ENCODE assay signal across 9 mouse cellular contexts in genomic region chr2:66123756-66124589, GRCm38 (mm10). TPM values are rescaled to one million over a fixed set of nuclear protein-coding genes. Genes with fewer than 3 reads are reported as not detected.
DNase-seq lines count a peak whose midpoint lies in the region; ATAC-seq and TF ChIP-seq lines count a peak whose summit lies in the region.
"Had no signal": no experiment of that assay in that cellular context is flagged by ENCODE, and none has a peak within 500 bp of the region (broad histone marks: within the 10 kb centered on the region; RNA-seq: fewer than 3 reads in every experiment).

No protein-coding gene starts in this region.

- peak overlapping the region; percentile 76 for H3K4me3 ChIP-seq in kidney, postnatal 0 days (replicated peaks; ENCODE audit: low read depth, low read length)
- peak overlapping the region; percentile 90 for H3K4me3 ChIP-seq in megakaryocyte, embryonic 14.5 days (replicated peaks)

- 0 out of 2 replicates have a peak, but pooled peaks cover 4% of the 10 kb centered on the region for H3K4me1 ChIP-seq in kidney, postnatal 0 days (replicated peaks; ENCODE audit: insufficient read depth, low read length)
- H3K4me1 ChIP-seq in megakaryocyte, embryonic 14.5 days, result peaks cover 18% of the 10 kb centered on the region

- no peak for TF ChIP-seq CTCF in kidney, postnatal 0 days (IDR thresholded peaks at IDR 0.05; ENCODE audit: low read depth)

- H3K4me2 ChIP-seq in kidney, postnatal 0 days (ENCODE audit: low read length), result peak overlapping the region; percentile 98

- H3K27ac ChIP-seq in kidney, postnatal 0 days, result peak overlapping the region; percentile 44

- H3K9ac ChIP-seq in kidney, postnatal 0 days (ENCODE audit: low read depth, low read length), result peak overlapping the region; percentile 74

- H3K9me3 ChIP-seq in kidney, postnatal 0 days (replicated peaks; ENCODE audit: low read length), result no peaks in the 10 kb centered on the region
- peaks cover 3% of the 10 kb centered on the region; the same call in 1 of the 2 replicates for H3K9me3 ChIP-seq in megakaryocyte, embryonic 14.5 days

- peak; percentile 3 for DNase-seq in cerebellum, adult 8-10 months
- DNase-seq in cerebellum, adult 18-20 months, result no peak
- DNase-seq in 3134 (ENCODE audit: extremely low read depth, insufficient read length, low spot score), result peak; percentile 13
- peak; percentile 17 to 45 for DNase-seq in cerebellum, postnatal 14 days
- DNase-seq in kidney, postnatal 0 days (ENCODE audit: low spot score), result no peak
- DNase-seq in right cerebral cortex, postnatal 4 days, result peak; percentile 23

- peak; percentile 48 for ATAC-seq in granulocyte monocyte progenitor cell, adult 5-6 weeks (replicated peaks; ENCODE audit: poor library complexity, severe bottlenecking)
- peak; percentile 65 for ATAC-seq in kidney, postnatal 0 days (replicated peaks; ENCODE audit: low FRiP score, low read depth)

- H3K36me3 ChIP-seq in kidney, postnatal 0 days (ENCODE audit: insufficient read depth, low read length), result no peaks in the 10 kb centered on the region
- H3K36me3 ChIP-seq in megakaryocyte, embryonic 14.5 days (replicated peaks; ENCODE audit: low read length), result no peaks in the 10 kb centered on the region

- H3K27me3 ChIP-seq in kidney, postnatal 0 days (ENCODE audit: insufficient read depth, low read length), result peaks cover 11% of the 10 kb centered on the region; the same call in 1 of the 2 replicates
- peaks cover 36% of the 10 kb centered on the region for H3K27me3 ChIP-seq in megakaryocyte, embryonic 14.5 days (replicated peaks)
- H3K27me3 ChIP-seq: CH12.LX had no signal

- under 1% methylated on average over 56 of the region's 57 CpGs for WGBS in kidney, postnatal 0 days

RNA-seq across cellular contexts. Expression of gene Galnt3, which starts 0.8 kb away (rescaled TPM):
- 12.9 and 13.0 TPM in 2 replicates for total RNA-seq in granulocyte monocyte progenitor cell, adult 5-6 weeks (2014; fragmentation: Nextera tagmentation)
- total RNA-seq in granulocyte monocyte progenitor cell, adult 5-6 weeks (2017), result 7.0 and 9.1 TPM in 2 replicates
- polyA plus RNA-seq in kidney, postnatal 0 days (2015; fragmentation: Nextera tagmentation; extraction: Ambion mirVana), result 15.3 and 17.3 TPM in 2 replicates
- polyA plus RNA-seq in megakaryocyte, embryonic 14.5 days (2012; ENCODE audit: insufficient read depth, low replicate concordance), result not detected in 2 replicates

Comparison
In these comparisons a context has a peak if more than half of its experiments do, and no peak if none do; other contexts are left out.
1. DNase-seq: peak in cerebellum, adult 8-10 months (single experiment), 3134 (single experiment), cerebellum, postnatal 14 days (2 of 2) and right cerebral cortex, postnatal 4 days (single experiment); none in cerebellum, adult 18-20 months (0 of 2) and kidney, postnatal 0 days (single experiment).
2. RNA of gene Galnt3, which starts 0.8 kb away (polyA plus RNA-seq): 15.3 to 17.3 TPM in kidney, postnatal 0 days; not detected in megakaryocyte, embryonic 14.5 days; every median in the first group is over 10 times any median in the second.